Mouse (Mus musculus) ES-E14 (cell line): ENCODE measurements around the gene Pcdh15. TPM values are rescaled to one million over a fixed set of nuclear protein-coding genes. Genes with fewer than 3 reads are reported as not detected.

ENCODE experiments used
- DNase-seq: peaks from one replicate; pipeline ENCODE4 v3.0.0-alpha.2; 2013; ENCODE audit warnings: low read depth, low spot score
- H3K27ac ChIP-seq: 2 replicates; pipeline ENCODE4 v1.5.1; 2012; ENCODE audit warnings: low read depth, mild to moderate bottlenecking, low read length, moderate library complexity, mixed read lengths; ENCODE audit not compliant: poor library complexity, insufficient read depth, severe bottlenecking
- H3K36me3 ChIP-seq: 2 replicates; pipeline ENCODE4 v1.6.1; 2012; ENCODE audit warnings: mild to moderate bottlenecking, low read length, moderate library complexity, mixed read lengths; ENCODE audit not compliant: control insufficient read depth, poor library complexity, insufficient read depth, severe bottlenecking
- H3K4me1 ChIP-seq, 2 experiments: fragments of 150-350 bp in 1 of 2; sonication (generic) in 1 of 2; 2 replicates each; pipeline ENCODE4 v1.6.1; 2012; ENCODE audit warnings: low read length in 2 of 2, mild to moderate bottlenecking in 1 of 2, mixed read lengths in 1 of 2; ENCODE audit not compliant: control insufficient read depth in 2 of 2, insufficient read depth in 2 of 2, poor library complexity in 1 of 2
- H3K4me3 ChIP-seq, 2 experiments: fragments of 150-350 bp in 1 of 2; sonication (generic) in 1 of 2; 2 replicates each; pipeline ENCODE4 v1.5.1; 2012; ENCODE audit warnings: low read length in 2 of 2, low read depth in 1 of 2, mild to moderate bottlenecking in 1 of 2, mixed read lengths in 1 of 2; ENCODE audit not compliant: insufficient read depth in 1 of 2, poor library complexity in 1 of 2, severe bottlenecking in 1 of 2
- H3K9ac ChIP-seq: 2 replicates; pipeline ENCODE4 v1.6.1; 2012; ENCODE audit warnings: low read depth, mild to moderate bottlenecking, low read length, mixed read lengths; ENCODE audit not compliant: poor library complexity, insufficient read depth, severe bottlenecking
- H3K9me3 ChIP-seq: fragments of 150-350 bp; sonication (generic); 2 replicates; pipeline ENCODE4 v1.6.1; 2012; ENCODE audit warnings: low read depth, mild to moderate bottlenecking, low read length; ENCODE audit not compliant: control insufficient read depth, insufficient read depth
- CHD2 ChIP-seq: IDR thresholded peaks from 2 replicates; pipeline ENCODE4 v1.6.1; 2014; ENCODE audit warnings: mild to moderate bottlenecking, low read depth, low read length, inconsistent platforms
- HCFC1 ChIP-seq: IDR thresholded peaks from 2 replicates; pipeline ENCODE4 v1.6.1; 2012; ENCODE audit warnings: low read length, inconsistent platforms, borderline replicate concordance; ENCODE audit not compliant: insufficient read depth
- MAFK ChIP-seq: IDR thresholded peaks from 2 replicates; pipeline ENCODE4 v1.6.1; 2014; ENCODE audit warnings: mild to moderate bottlenecking, low read depth, low read length, inconsistent platforms; ENCODE audit not compliant: insufficient read depth
- ZC3H11A ChIP-seq: IDR thresholded peaks from 2 replicates; pipeline ENCODE4 v1.6.1; 2012; ENCODE audit warnings: low read depth, mild to moderate bottlenecking, inconsistent platforms, low read length, borderline replicate concordance
- ZNF384 ChIP-seq: IDR thresholded peaks from 2 replicates; pipeline ENCODE4 v1.6.1; 2012; ENCODE audit warnings: low read depth, low read length, inconsistent platforms
- in situ Hi-C, 2 experiments: fragments of 600-800 bp; cut with MboI; formaldehyde crosslinking; loops; one replicate each; pipeline ENCODE4 v1.15.1; 2025; ENCODE audit warnings: low sequenced_read_pairs in 2 of 2, inconsistent platforms in 1 of 2; ENCODE audit not compliant: unreplicated experiment in 2 of 2
- total RNA-seq: library from RNA; depleted of rRNA; stranded (reverse); fragments of 300-350 nt; gene quantifications from 2 replicates; pipeline ENCODE4 v1.2.3, GENCODE M21; 2012

Pcdh15 gene
- total RNA-seq, 1 experiment, result 0.04 TPM

GRCm38 (mm10) chr10:74512315-74512714 is 1413.2 kb downstream of the Pcdh15 start:
- Histone ChIP-seq H3K4me3 (no peak overlapping the region), H3K27ac (no peak overlapping the region), H3K9me3 (no peaks in the 10 kb centered on the region), H3K36me3 (no peaks in the 10 kb centered on the region), H3K4me1 (no peaks in the 10 kb centered on the region; a peak in 1 of 4 replicates), H3K9ac (no peak overlapping the region)
- in situ Hi-C loops, result no loop called here
- no peak for DNase-seq
- TF ChIP-seq ZNF384 (no peak), ZC3H11A (no peak), CHD2 (no peak), HCFC1 (no peak), MAFK (no peak)

GRCm38 (mm10) chr10:74513743-74514142 is 1414.6 kb downstream of the Pcdh15 start:
- in situ Hi-C loops, result no loop called here
- no peak overlapping the region for H3K9ac ChIP-seq
- H3K9me3 ChIP-seq, result no peaks in the 10 kb centered on the region
- TF ChIP-seq ZNF384 (no peak), MAFK (no peak), HCFC1 (no peak), CHD2 (no peak), ZC3H11A (no peak)
- H3K4me3 ChIP-seq, result no peak overlapping the region
- H3K36me3 ChIP-seq, result no peaks in the 10 kb centered on the region
- peak overlapping the region; percentile 56; the same call in 1 of the 2 replicates for H3K27ac ChIP-seq
- H3K4me1 ChIP-seq, result no peaks in the 10 kb centered on the region; a peak in 1 of 4 replicates
- DNase-seq, result no peak

- in situ Hi-C loops, result no loop called here
- Histone ChIP-seq H3K9ac (no peak overlapping the region), H3K4me3 (no peak overlapping the region), H3K9me3 (no peaks in the 10 kb centered on the region), H3K27ac (no peak overlapping the region), H3K36me3 (no peaks in the 10 kb centered on the region), H3K4me1 (no peaks in the 10 kb centered on the region)
- no peak for TF ChIP-seq ZC3H11A
- TF ChIP-seq HCFC1, result no peak
- TF ChIP-seq MAFK, result no peak
- TF ChIP-seq CHD2, result no peak
- no peak for TF ChIP-seq ZNF384
- DNase-seq, result no peak
Measured at GRCm38 (mm10) chr10:74538371-74538770, 1439.2 kb downstream of the Pcdh15 start.

GRCm38 (mm10) chr10:74555326-74555725 is 1456.2 kb downstream of the Pcdh15 start:
- DNase-seq, result no peak
- in situ Hi-C loops, result no loop called here
- Histone ChIP-seq H3K27ac (no peak overlapping the region), H3K4me3 (no peak overlapping the region), H3K36me3 (no peaks in the 10 kb centered on the region), H3K4me1 (no peaks in the 10 kb centered on the region), H3K9ac (no peak overlapping the region), H3K9me3 (no peaks in the 10 kb centered on the region)
- TF ChIP-seq ZNF384 (no peak), ZC3H11A (no peak), CHD2 (no peak), MAFK (no peak), HCFC1 (no peak)

- Histone ChIP-seq H3K4me1 (no peaks in the 10 kb centered on the region), H3K9me3 (no peaks in the 10 kb centered on the region), H3K36me3 (no peaks in the 10 kb centered on the region), H3K27ac (no peak overlapping the region), H3K4me3 (no peak overlapping the region), H3K9ac (no peak overlapping the region)
- in situ Hi-C loops, result no loop called here
- no peak for TF ChIP-seq ZNF384
- DNase-seq, result no peak
Measured at GRCm38 (mm10) chr10:74569603-74570002, 1470.5 kb downstream of the Pcdh15 start.
